Mouse (Mus musculus) embryonic facial prominence, embryonic 13.5 days (tissue): Measurements from ENCODE around the gene Copg1. TPM values are rescaled to one million over a fixed set of nuclear protein-coding genes. Genes with fewer than 3 reads are reported as not detected.

Source experiments
- ATAC-seq: fragments of 200-750 bp; cut with Nextera tagmentation; 2 replicates; pipeline ENCODE4 v1.8.0; 2017; ENCODE audit warnings: low read depth; ENCODE audit not compliant: insufficient number of reproducible peaks, insufficient read depth, low FRiP score, low TSS enrichment
- H3K27ac ChIP-seq: fragments of 300-500 bp; sonication (generic); 2 replicates; pipeline ENCODE4 v1.5.1; 2015; ENCODE audit warnings: moderate library complexity, mild to moderate bottlenecking, inconsistent platforms
- H3K27me3 ChIP-seq: fragments of 300-500 bp; sonication (generic); 2 replicates; pipeline ENCODE4 v1.6.1; 2015; ENCODE audit warnings: mild to moderate bottlenecking, inconsistent platforms
- H3K36me3 ChIP-seq: fragments of 300-500 bp; sonication (generic); 2 replicates; pipeline ENCODE4 v1.6.1; 2015; ENCODE audit warnings: mild to moderate bottlenecking, inconsistent platforms
- H3K4me1 ChIP-seq: fragments of 300-500 bp; sonication (generic); 2 replicates; pipeline ENCODE4 v1.6.1; 2015; ENCODE audit warnings: inconsistent platforms
- H3K4me2 ChIP-seq: fragments of 300-500 bp; sonication (generic); 2 replicates; pipeline ENCODE4 v1.6.1; 2015; ENCODE audit warnings: moderate library complexity, mild to moderate bottlenecking, inconsistent platforms
- H3K4me3 ChIP-seq: fragments of 300-500 bp; sonication (generic); 2 replicates; pipeline ENCODE4 v1.5.1; 2015; ENCODE audit warnings: mild to moderate bottlenecking, inconsistent platforms
- H3K9ac ChIP-seq: fragments of 300-500 bp; sonication (generic); 2 replicates; pipeline ENCODE4 v1.6.1; 2015; ENCODE audit warnings: mild to moderate bottlenecking, inconsistent platforms
- H3K9me3 ChIP-seq: fragments of 300-500 bp; sonication (generic); 2 replicates; pipeline ENCODE4 v1.6.1; 2016; ENCODE audit warnings: inconsistent platforms
- WGBS: fragments of 180-500 bp; shearing (Covaris S2); methylation state at CpG from one replicate; pipeline ENCODE4 v1.1.7; 2015; ENCODE audit warnings: mixed read lengths; 5-methylcytosine and 5-hydroxymethylcytosine counted together
- polyA plus RNA-seq: library from polyadenylated mRNA; unstranded; fragments of >200 nt; fragmentation: Nextera tagmentation; extraction: Ambion mirVana; gene quantifications from 2 replicates; pipeline ENCODE4 v1.2.1, GENCODE M21; 2015

The Copg1 gene
- polyA plus RNA-seq, 1 experiment from 2014 or later = 162 TPM

- no peak overlapping the region for H3K27ac ChIP-seq
- H3K9ac ChIP-seq = no peak overlapping the region
- 81% methylated on average over 6 of the region's 6 CpGs for WGBS
- peaks cover 11% of the 10 kb centered on the region for H3K36me3 ChIP-seq
- ATAC-seq = no peak
- peaks cover 20% of the 10 kb centered on the region for H3K4me1 ChIP-seq
- no peak overlapping the region for H3K4me3 ChIP-seq
- H3K27me3 ChIP-seq = peaks cover 2% of the 10 kb centered on the region; the same call in 1 of the 2 replicates
- peak overlapping the region; percentile 73 for H3K4me2 ChIP-seq
- H3K9me3 ChIP-seq = no peaks in the 10 kb centered on the region
These were observed 35.7 kb upstream of the Copg1 start for GRCm38 (mm10) chr6:87851871-87852270.

- no peak overlapping the region for H3K4me2 ChIP-seq
- H3K9me3 ChIP-seq = no peaks in the 10 kb centered on the region
- ATAC-seq = no peak
- no peak overlapping the region for H3K27ac ChIP-seq
- peaks cover 3% of the 10 kb centered on the region for H3K36me3 ChIP-seq
- 83% methylated on average over 4 of the region's 4 CpGs for WGBS
- no peak overlapping the region for H3K4me3 ChIP-seq
- H3K4me1 ChIP-seq = peaks cover 5% of the 10 kb centered on the region
- peaks cover 3% of the 10 kb centered on the region; the same call in 1 of the 2 replicates for H3K27me3 ChIP-seq
- no peak overlapping the region for H3K9ac ChIP-seq
These were observed 34.2 kb upstream of the Copg1 start for GRCm38 (mm10) chr6:87853446-87853845.

GRCm38 (mm10) chr6:87857071-87857470 is 30.5 kb upstream of the Copg1 start:
- no peak for ATAC-seq
- whole genome bisulfite sequencing = 49% methylated on average over 1 of the region's 1 CpGs

GRCm38 (mm10) chr6:87866211-87866610 is 21.4 kb upstream of the Copg1 start:
- H3K27me3 ChIP-seq = no peaks in the 10 kb centered on the region
- no peaks in the 10 kb centered on the region for H3K4me1 ChIP-seq
- no peak overlapping the region for H3K4me3 ChIP-seq
- H3K36me3 ChIP-seq = no peaks in the 10 kb centered on the region
- no peaks in the 10 kb centered on the region for H3K9me3 ChIP-seq
- no peak for ATAC-seq
- H3K27ac ChIP-seq = no peak overlapping the region
- WGBS = 81% methylated on average over 6 of the region's 6 CpGs
- no peak overlapping the region for H3K9ac ChIP-seq
- H3K4me2 ChIP-seq = no peak overlapping the region

More at GRCm38 (mm10) chr6:87857071-87857470, 30.5 kb upstream of the Copg1 start:
- Histone ChIP-seq H3K9ac (no peak overlapping the region), H3K27me3 (peaks cover 3% of the 10 kb centered on the region; the same call in 1 of the 2 replicates), H3K4me2 (no peak overlapping the region), H3K27ac (no peak overlapping the region), H3K36me3 (no peaks in the 10 kb centered on the region), H3K9me3 (no peaks in the 10 kb centered on the region), H3K4me1 (no peaks in the 10 kb centered on the region), H3K4me3 (no peak overlapping the region)

GRCm38 (mm10) chr6:87867256-87867655 is 20.4 kb upstream of the Copg1 start:
- no peak for ATAC-seq

GRCm38 (mm10) chr6:87868871-87869506 is 18.6 kb upstream of the Copg1 start:
- WGBS = 70% methylated on average over 9 of the region's 9 CpGs
- no peak overlapping the region for H3K27ac ChIP-seq
- ATAC-seq = no peak
- no peaks in the 10 kb centered on the region for H3K27me3 ChIP-seq
- no peaks in the 10 kb centered on the region for H3K4me1 ChIP-seq
- no peaks in the 10 kb centered on the region for H3K9me3 ChIP-seq
- H3K9ac ChIP-seq = no peak overlapping the region
- H3K36me3 ChIP-seq = no peaks in the 10 kb centered on the region
- no peak overlapping the region for H3K4me3 ChIP-seq
- H3K4me2 ChIP-seq = no peak overlapping the region

More at GRCm38 (mm10) chr6:87867256-87867655, 20.4 kb upstream of the Copg1 start:
- no peaks in the 10 kb centered on the region for H3K36me3 ChIP-seq
- H3K9me3 ChIP-seq = no peaks in the 10 kb centered on the region
- 72% methylated on average over 2 of the region's 2 CpGs for WGBS
- no peaks in the 10 kb centered on the region for H3K4me1 ChIP-seq
- no peak overlapping the region for H3K4me3 ChIP-seq
- no peaks in the 10 kb centered on the region for H3K27me3 ChIP-seq
- no peak overlapping the region for H3K9ac ChIP-seq
- no peak overlapping the region for H3K27ac ChIP-seq
- H3K4me2 ChIP-seq = no peak overlapping the region

- H3K4me3 ChIP-seq = no peak overlapping the region
- WGBS = 79% methylated on average over 1 of the region's 1 CpGs
- ATAC-seq = no peak
These were observed 17.2 kb upstream of the Copg1 start for GRCm38 (mm10) chr6:87870440-87870839.

GRCm38 (mm10) chr6:87871240-87871639 is 16.4 kb upstream of the Copg1 start:
- Histone ChIP-seq H3K4me3 (no peak overlapping the region), H3K27ac (no peak overlapping the region), H3K4me2 (no peak overlapping the region), H3K36me3 (no peaks in the 10 kb centered on the region), H3K9me3 (no peaks in the 10 kb centered on the region), H3K9ac (no peak overlapping the region), H3K27me3 (no peaks in the 10 kb centered on the region), H3K4me1 (no peaks in the 10 kb centered on the region)
- no peak for ATAC-seq
- 82% methylated on average over 7 of the region's 7 CpGs for WGBS

More at GRCm38 (mm10) chr6:87870440-87870839, 17.2 kb upstream of the Copg1 start:
- H3K4me2 ChIP-seq = no peak overlapping the region
- H3K9ac ChIP-seq = no peak overlapping the region
- H3K27ac ChIP-seq = no peak overlapping the region
- no peaks in the 10 kb centered on the region for H3K27me3 ChIP-seq
- H3K9me3 ChIP-seq = no peaks in the 10 kb centered on the region
- H3K4me1 ChIP-seq = no peaks in the 10 kb centered on the region
- no peaks in the 10 kb centered on the region for H3K36me3 ChIP-seq

GRCm38 (mm10) chr6:87873104-87873503 is 14.5 kb upstream of the Copg1 start:
- no peak overlapping the region for H3K4me3 ChIP-seq
- no peak overlapping the region for H3K27ac ChIP-seq
- WGBS = 33% methylated on average over 1 of the region's 1 CpGs
- H3K27me3 ChIP-seq = no peaks in the 10 kb centered on the region
- ATAC-seq = no peak
- H3K4me2 ChIP-seq = no peak overlapping the region
- H3K4me1 ChIP-seq = no peaks in the 10 kb centered on the region
- no peak overlapping the region for H3K9ac ChIP-seq
- H3K36me3 ChIP-seq = no peaks in the 10 kb centered on the region
- no peaks in the 10 kb centered on the region for H3K9me3 ChIP-seq

GRCm38 (mm10) chr6:87873963-87874362 is 13.7 kb upstream of the Copg1 start:
- no peak overlapping the region for H3K9ac ChIP-seq

GRCm38 (mm10) chr6:87875083-87875482 is 12.5 kb upstream of the Copg1 start:
- H3K9me3 ChIP-seq = no peaks in the 10 kb centered on the region
- no peak overlapping the region for H3K27ac ChIP-seq
- no peaks in the 10 kb centered on the region for H3K4me1 ChIP-seq
- WGBS = 72% methylated on average over 1 of the region's 1 CpGs
- no peak for ATAC-seq
- H3K36me3 ChIP-seq = no peaks in the 10 kb centered on the region
- H3K27me3 ChIP-seq = no peaks in the 10 kb centered on the region
- no peak overlapping the region for H3K4me2 ChIP-seq
- no peak overlapping the region for H3K4me3 ChIP-seq
- H3K9ac ChIP-seq = no peak overlapping the region

More at GRCm38 (mm10) chr6:87873963-87874362, 13.7 kb upstream of the Copg1 start:
- Histone ChIP-seq H3K4me3 (no peak overlapping the region), H3K36me3 (no peaks in the 10 kb centered on the region), H3K9me3 (no peaks in the 10 kb centered on the region), H3K27me3 (no peaks in the 10 kb centered on the region), H3K27ac (no peak overlapping the region), H3K4me2 (no peak overlapping the region), H3K4me1 (no peaks in the 10 kb centered on the region)
- 84% methylated on average over 2 of the region's 2 CpGs for WGBS
- no peak for ATAC-seq

- no peaks in the 10 kb centered on the region for H3K36me3 ChIP-seq
- H3K9me3 ChIP-seq = no peaks in the 10 kb centered on the region
- H3K4me1 ChIP-seq = no peaks in the 10 kb centered on the region
- no peak overlapping the region for H3K27ac ChIP-seq
- no peak for ATAC-seq
- no peak overlapping the region for H3K4me3 ChIP-seq
- H3K9ac ChIP-seq = no peak overlapping the region
- H3K27me3 ChIP-seq = no peaks in the 10 kb centered on the region
- H3K4me2 ChIP-seq = no peak overlapping the region
- 91% methylated on average over 7 of the region's 7 CpGs for WGBS
These were observed 12.1 kb upstream of the Copg1 start for GRCm38 (mm10) chr6:87875562-87875961.
